Mouse (Mus musculus) left cerebral cortex, adult 9 months (tissue): Measurements from ENCODE around the gene Wipi1.
"Not testable (repeated sequence)": the region's sequence is repeated elsewhere in the genome, so short reads cannot be mapped to it uniquely, and the experiment has no call there.

Source experiments
- DNase-seq, 2 experiments: peaks; one replicate each; pipeline ENCODE4 v3.0.0; 2022; ENCODE audit warnings: low spot score in 2 of 2

The Wipi1 gene

GRCm38 (mm10) chr11:109611303-109612149 lies at the start of gene Wipi1:
Wipi1 (minus strand) TSS chr11:109611967.
- peak; percentile 98 to 99 for DNase-seq

GRCm38 (mm10) chr11:109660526-109660925 lies 48.8 kb upstream of the Wipi1 start:
- not testable (repeated sequence) for DNase-seq

DNA sequence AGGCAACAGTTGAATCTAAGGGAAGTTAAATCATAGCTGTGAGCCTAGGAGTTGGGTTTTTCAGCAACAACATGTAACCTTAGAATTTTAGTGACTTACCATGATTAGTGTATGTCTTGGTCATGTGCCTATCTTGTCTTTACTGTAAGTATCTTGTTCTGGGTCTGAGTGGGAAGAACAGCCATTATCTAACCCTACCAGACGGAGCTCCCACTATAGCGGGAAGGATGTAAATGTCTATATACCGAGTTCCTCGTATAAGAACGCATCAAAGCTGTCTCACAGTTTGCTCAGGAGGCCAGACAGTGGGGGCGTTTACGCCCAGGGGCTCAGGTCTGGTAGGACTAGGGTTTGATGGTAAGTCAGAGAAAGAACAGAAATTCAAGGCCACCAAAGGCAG lies 44.5 kb upstream of the Wipi1 start:
- DNase-seq: no peak

DNA sequence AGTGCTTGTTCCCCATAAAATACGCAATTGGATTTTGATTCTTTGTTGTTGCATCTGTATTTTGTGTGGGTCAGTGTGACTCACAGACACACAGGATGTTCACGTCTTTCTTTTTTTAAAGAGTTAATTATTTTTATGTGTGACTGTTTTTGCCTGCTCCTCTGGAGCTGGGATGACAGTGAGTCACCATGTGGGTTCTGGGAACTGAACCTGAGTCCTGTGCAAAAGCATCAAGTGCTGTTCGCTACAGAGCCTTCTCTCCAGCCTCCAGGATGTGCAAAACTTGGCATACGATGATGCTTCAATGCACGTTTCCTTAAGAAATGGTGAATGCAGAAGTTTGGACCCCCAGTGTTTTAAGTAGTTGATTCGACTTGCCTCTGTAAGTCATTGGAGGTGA lies 42.8 kb upstream of the Wipi1 start:
- no peak for DNase-seq

DNA sequence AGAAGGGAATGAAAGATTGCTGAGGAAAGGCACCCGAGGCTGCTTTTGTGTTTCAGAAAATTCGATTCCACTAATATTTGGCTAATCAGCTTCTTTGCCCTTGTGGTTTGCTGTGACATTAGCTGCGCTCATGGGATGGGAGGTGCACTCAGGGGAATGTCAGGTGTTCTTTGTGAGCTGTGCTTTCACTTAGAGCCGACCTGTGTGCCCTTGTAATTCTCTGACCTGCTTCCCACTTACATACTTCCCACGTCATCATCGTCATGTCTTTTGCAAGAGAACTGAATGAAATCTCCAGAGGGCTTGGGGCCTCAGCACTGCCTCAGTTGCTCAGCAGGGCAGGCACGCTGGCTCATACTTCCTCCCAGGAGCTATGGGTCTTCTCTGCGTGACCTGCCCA lies 41.4 kb upstream of the Wipi1 start:
- no peak for DNase-seq

DNA sequence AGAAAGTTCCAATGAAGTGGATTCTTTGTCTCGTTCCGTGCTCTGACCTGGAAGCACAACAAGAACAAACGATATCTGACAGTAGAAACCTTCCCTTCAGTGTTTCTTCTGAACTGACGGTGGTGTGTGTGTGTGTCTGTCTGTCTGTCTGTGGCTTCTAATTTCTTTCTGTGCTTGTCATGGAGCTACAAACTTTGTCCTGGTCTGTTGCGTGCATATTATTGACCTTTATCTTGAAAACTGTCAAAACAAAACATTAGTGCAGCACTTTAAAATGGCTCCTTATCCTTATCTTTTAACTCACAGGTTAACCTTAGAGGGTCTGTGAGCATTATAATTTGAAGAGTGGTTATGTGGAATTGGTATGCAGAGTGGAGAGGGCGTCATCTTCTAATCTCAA lies 40.7 kb upstream of the Wipi1 start:
- no peak for DNase-seq

DNA sequence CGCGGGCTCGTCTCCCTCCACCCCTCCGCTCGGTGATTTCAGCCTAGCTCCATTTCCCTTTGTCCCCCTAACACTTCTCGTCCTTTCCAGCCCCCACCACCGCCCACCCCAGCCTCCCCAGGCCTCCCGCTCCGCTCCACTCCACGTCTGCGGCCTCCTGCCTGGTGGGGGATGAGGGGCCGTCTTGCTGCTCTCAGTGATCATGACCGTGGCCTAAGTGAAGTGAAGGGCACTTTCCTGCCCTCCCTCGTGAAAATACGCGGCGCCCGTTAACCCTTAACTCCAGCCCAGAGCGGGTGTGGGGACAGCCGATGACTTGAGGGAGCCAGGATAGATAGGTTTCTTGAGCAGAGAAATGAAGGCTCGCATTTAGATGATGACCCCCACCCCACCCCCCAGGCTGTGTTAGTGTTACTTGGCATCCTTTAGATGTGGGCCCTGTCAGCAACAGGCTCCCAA lies 39.8 kb upstream of the Wipi1 start:
- no peak for DNase-seq

DNA sequence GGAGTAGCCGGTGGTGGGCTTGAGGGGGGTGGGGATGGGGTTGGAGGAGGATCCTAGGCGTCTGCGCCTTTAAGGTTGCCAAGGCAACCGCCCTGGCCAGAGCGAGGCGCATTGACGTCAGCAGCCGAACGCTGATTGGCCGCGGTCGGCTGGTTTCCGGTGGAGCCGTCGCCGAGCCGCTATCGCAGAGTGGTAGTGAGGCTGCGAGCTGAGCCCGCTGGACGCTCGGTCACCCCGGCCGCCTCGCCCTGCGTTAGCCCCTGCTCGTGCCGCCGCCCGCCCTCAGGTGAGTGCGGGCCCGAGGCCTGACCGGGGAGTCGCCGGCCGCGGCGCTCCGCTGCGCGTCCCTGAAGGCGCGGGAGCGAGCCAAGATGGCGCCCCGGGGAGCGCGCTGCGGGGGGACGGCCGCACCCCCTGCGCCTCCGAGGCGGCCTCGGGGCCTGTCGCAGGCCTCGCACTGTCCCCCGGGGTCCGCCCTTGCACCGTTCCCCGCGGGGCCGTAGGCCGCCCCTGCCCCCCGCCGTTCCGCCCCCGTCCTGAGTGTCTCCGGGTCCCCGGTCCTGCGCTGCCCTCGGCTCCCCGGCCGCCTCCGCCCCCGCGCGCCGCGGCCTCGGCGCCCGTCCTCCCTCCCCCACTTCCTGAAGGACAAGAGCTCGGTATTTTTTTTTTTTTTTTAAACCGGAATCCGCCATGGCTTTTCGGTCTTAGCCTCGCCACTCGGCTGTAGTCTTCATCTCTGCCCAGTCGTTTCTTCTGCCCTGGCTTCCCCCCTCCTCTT lies 39.2 kb upstream of the Wipi1 start:
- peak; percentile 79 to 91 for DNase-seq

DNA sequence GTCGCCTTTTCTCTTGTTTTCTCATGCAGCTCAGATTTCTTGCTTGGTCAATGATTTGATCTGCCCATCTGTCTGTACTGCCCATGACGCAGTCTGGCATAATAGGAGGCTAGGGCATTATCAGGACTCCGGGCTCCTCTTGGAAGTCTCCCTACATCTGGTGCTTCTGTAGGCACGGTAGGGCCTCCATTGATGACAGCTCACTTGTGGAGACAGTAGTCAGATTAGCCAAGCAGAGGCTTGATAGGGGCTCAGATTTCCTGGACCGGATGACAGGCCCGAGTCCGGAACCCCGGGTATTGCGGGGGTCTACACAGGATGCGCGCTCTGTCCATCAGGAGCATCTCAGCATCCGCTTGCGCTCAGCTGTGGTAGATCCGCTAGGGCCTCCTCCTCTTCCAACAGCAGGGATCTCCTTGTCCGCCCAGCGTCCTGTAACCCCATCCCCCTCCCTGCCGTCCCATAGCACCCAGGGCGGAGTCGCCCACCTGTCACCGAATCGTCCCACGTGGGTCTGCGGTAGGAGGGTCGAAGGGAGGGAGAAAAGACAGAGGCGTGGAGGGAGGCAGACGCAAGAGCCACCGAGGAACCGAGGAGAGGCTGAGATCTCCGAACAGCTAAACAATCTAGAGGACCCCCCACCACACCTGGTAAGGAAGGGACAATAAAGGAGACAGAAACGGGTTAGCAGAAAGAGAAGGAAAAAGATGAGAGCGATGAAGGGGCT lies 38.4 kb upstream of the Wipi1 start:
- peak; percentile 75 to 87 for DNase-seq

DNA sequence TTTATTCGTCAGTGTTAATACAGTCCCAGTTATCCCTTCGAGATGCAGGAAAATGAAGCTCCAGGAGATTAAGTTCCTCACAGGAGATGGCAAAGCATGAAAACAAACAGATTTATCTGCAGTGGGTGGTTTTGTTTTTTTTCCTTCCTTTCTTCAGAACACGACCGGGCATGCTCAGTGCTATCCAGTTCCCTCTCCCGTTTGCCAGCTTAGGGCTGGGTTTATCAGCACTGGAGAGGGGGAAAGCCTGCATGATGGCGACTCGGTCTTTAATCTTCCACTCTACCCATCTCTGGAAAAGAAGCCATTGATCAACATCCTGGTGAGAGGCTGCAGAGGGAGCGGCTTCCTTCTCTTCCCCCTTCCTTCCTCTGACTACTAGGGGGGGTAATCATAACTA lies 37.4 kb upstream of the Wipi1 start, which contains the start of gene Prkar1a:
Gene Prkar1a, plus strand, starts transcription at position 200 of the 400 bp plus-strand sequence.
- peak in 1 of 2 experiments; percentile 35 for DNase-seq

- peak in 1 of 2 experiments; percentile 53 for DNase-seq
These were observed 36.7 kb upstream of the Wipi1 start for GRCm38 (mm10) chr11:109648510-109648909.

GRCm38 (mm10) chr11:109641498-109642222 lies 29.9 kb upstream of the Wipi1 start:
- DNase-seq: no peak

DNA sequence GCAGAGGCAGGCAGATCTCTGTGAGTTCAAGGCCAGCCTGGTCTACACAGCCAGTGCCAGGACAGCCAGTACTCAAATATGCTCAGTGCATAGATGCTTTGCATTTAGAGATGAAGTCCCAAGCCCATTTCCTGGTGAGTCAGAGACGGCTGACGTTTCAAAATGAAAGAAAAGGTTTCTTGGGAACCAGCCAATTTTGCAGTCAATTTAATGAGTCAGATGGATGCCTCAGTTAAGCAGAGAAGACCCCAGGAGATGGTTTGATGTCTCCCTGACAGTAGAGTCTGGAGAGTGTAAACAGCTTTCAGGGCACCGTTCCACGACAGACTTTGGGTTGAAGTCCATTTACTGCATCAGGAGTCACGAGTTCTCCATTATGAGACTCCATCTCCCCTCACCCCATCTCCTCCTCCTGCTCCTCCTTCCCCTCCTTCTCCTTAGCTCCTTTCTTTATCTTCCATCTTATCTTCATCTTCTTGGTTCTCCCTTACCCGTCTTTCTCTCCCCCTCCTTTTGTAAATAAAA lies 24.2 kb upstream of the Wipi1 start:
- no peak for DNase-seq

DNA sequence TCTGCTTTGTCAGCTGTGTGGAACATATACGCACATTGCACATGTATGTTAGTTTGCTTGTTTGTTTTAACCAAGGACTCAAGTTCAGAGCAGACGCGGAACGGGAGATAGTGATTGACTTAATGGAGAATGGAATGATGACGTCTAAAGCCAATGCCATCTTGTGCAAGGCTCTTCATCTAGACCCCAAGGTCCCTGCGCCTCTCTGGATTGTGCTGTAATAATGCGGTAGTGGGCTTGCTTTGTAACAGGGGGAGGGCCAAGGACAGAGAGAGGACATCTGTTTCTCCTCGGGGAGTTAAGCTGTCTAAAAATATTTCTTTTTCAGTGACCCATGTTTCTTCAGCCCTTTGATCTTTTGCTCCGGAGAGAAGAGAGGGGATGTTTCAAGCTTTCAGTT lies 23.2 kb upstream of the Wipi1 start:
- no peak for DNase-seq

DNA sequence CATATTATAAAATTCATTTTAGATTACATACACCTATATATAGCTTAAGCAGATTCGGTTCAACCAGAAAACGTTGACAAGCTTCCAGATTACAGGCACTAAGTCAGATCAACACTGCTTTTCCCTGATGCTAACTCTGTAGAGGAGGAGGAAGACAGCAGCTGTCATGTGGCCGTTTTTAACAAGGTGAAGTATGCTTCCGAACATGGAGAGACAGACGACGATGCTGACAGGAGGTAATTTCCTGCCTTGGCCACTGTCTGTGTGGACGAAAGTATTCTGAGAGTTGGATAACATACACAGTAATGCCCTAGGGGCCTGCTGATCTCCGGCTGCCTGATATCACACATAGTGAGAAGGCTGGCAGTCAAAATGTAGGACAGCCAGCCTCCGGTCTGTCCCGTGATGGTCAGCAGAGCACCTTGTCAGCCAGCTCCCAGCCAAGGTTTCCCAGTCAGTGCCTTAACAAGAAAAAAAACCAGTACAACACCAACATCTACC lies 17.3 kb upstream of the Wipi1 start:
- no peak for DNase-seq

GRCm38 (mm10) chr11:109628099-109628498 lies 16.3 kb upstream of the Wipi1 start:
- DNase-seq: no peak

GRCm38 (mm10) chr11:109627648-109628047 lies 15.9 kb upstream of the Wipi1 start:
- no peak for DNase-seq

- no peak for DNase-seq
These were observed 11.5 kb upstream of the Wipi1 start for GRCm38 (mm10) chr11:109623238-109623637.

DNA sequence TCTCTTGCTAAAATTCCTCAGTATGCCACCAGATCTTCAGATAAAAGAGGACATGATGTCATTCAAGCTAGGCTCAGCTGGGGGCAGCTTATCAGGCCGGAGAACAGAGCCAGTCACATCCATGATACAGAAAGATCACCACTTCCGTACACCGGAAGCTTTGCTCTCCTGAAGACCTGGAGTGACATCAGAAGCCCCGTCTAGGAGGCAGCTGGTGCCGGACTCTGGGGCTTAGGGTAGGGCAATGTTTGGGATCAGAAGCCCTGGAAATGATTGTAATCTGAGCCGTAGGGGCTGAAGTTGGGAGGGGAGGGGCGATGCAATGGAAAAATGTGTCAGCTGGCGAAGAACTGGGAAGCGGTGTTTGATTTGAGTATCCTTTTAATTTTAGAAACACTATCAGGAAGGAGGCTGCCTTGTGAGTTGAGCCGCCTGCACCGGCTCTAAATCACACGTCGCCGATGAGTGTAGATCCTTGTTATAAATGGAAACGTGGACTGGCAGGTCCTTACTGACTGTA lies 10.8 kb upstream of the Wipi1 start:
- peak in 1 of 2 experiments; percentile 32 for DNase-seq

GRCm38 (mm10) chr11:109621183-109621582 lies 9.4 kb upstream of the Wipi1 start:
- peak in 1 of 2 experiments; percentile 70 for DNase-seq

GRCm38 (mm10) chr11:109620356-109620755 lies 8.6 kb upstream of the Wipi1 start:
- no peak for DNase-seq
